Mouse (Mus musculus) hindbrain, embryonic 14.5 days (tissue): ENCODE measurements around the gene Parg. TPM values are rescaled to one million over a fixed set of nuclear protein-coding genes. Genes with fewer than 3 reads are reported as not detected.
"Not testable (repeated sequence)": the region's sequence is repeated elsewhere in the genome, so short reads cannot be mapped to it uniquely, and the experiment has no call there.

ENCODE experiments used
- ATAC-seq: fragments of 200-750 bp; cut with Nextera tagmentation; 2 replicates; pipeline ENCODE4 v1.8.0; 2017; ENCODE audit warnings: moderate number of reproducible peaks, mild to moderate bottlenecking, moderate TSS enrichment, moderate library complexity; ENCODE audit not compliant: low FRiP score
- DNase-seq: peaks from one replicate; pipeline ENCODE4 v3.0.0-alpha.2; 2015; ENCODE audit warnings: low spot score
- H3K27ac ChIP-seq: fragments of 300-500 bp; sonication (generic); 2 replicates; pipeline ENCODE4 v1.5.1; 2014; ENCODE audit warnings: mild to moderate bottlenecking, moderate library complexity
- H3K27me3 ChIP-seq: fragments of 300-500 bp; sonication (generic); 2 replicates; pipeline ENCODE4 v1.6.1; 2014; ENCODE audit warnings: mild to moderate bottlenecking, low read length, mixed read lengths; ENCODE audit not compliant: control insufficient read depth, insufficient read depth
- H3K36me3 ChIP-seq: fragments of 300-500 bp; sonication (generic); replicated peaks from 2 replicates; pipeline ENCODE4 v1.6.1; 2014; ENCODE audit not compliant: control insufficient read depth, insufficient read depth
- H3K4me1 ChIP-seq: fragments of 300-500 bp; sonication (generic); replicated peaks from 2 replicates; pipeline ENCODE4 v1.6.1; 2014; ENCODE audit warnings: antibody characterized with exemption, low read length, mixed read lengths; ENCODE audit not compliant: control insufficient read depth, insufficient read depth
- H3K4me2 ChIP-seq: fragments of 300-500 bp; sonication (generic); replicated peaks from 2 replicates; pipeline ENCODE4 v1.6.1; 2014; ENCODE audit warnings: mild to moderate bottlenecking, moderate library complexity
- H3K4me3 ChIP-seq: fragments of 300-500 bp; sonication (generic); replicated peaks from 2 replicates; pipeline ENCODE4 v1.5.1; 2014; ENCODE audit warnings: mild to moderate bottlenecking, low read length
- H3K9ac ChIP-seq: fragments of 300-500 bp; sonication (generic); 2 replicates; pipeline ENCODE4 v1.6.1; 2014
- H3K9me3 ChIP-seq: fragments of 300-500 bp; sonication (generic); 2 replicates; pipeline ENCODE4 v1.6.1; 2016; ENCODE audit warnings: low read length; ENCODE audit not compliant: control insufficient read depth
- WGBS: fragments of 180-500 bp; shearing (Covaris S2); extraction: QIAGEN DNeasy Blood & Tissue Kit; methylation state at CpG from one replicate; pipeline ENCODE4 v1.1.7; 2014; 5-methylcytosine and 5-hydroxymethylcytosine counted together
- polyA plus RNA-seq: library from polyadenylated mRNA; unstranded; fragments of >200 nt; fragmentation: Nextera tagmentation; extraction: Ambion mirVana; gene quantifications from 2 replicates; pipeline ENCODE4 v1.2.1, GENCODE M21; 2014

Parg gene
- polyA plus RNA-seq, 1 experiment from 2014 or later: 40.1 TPM

GRCm38 (mm10) chr14:32193557-32193956 lies 8.2 kb upstream of the Parg start:
- H3K9ac ChIP-seq, H3K27me3 ChIP-seq, H3K9me3 ChIP-seq, H3K27ac ChIP-seq, H3K4me1 ChIP-seq, H3K4me2 ChIP-seq, DNase-seq, ATAC-seq, H3K4me3 ChIP-seq: not testable (repeated sequence)
- WGBS: 88% methylated on average over 5 of the region's 5 CpGs
- peaks cover 64% of the 10 kb centered on the region for H3K36me3 ChIP-seq

DNA sequence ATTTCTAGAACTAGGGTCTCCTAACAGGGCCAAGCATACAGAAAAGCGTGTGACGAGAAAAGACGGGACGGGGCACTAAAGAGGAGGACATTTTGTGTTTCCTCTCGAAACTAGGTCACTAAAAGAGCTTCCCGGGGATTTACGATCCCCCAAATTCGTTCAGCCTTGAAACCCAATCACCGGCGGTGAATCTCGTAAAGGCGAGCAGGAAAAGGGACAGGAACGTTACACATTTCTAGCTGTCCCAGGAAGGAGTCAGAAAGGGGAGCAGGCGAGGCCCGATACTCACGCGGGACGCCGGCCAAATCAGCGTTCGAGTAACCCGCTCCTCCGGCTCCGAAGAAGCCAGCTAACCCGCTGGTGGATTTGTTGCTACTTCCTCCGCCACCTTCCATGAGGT lies 395 bp upstream of the Parg start:
- WGBS: under 1% methylated on average over 25 of the region's 26 CpGs
- Histone ChIP-seq H3K4me1 (peaks cover 24% of the 10 kb centered on the region), H3K4me2 (peak overlapping the region; percentile 83), H3K4me3 (peak overlapping the region; percentile 100), H3K9ac (peak overlapping the region; percentile 93), H3K9me3 (no peaks in the 10 kb centered on the region), H3K36me3 (peaks cover 30% of the 10 kb centered on the region), H3K27ac (peak overlapping the region; percentile 45; the same call in 1 of the 2 replicates), H3K27me3 (no peaks in the 10 kb centered on the region)
- DNase-seq (peak; percentile 36), ATAC-seq (peak; percentile 53)

- no peak overlapping the region for H3K9ac ChIP-seq
- H3K4me2 ChIP-seq: no peak overlapping the region
- H3K27ac ChIP-seq: no peak overlapping the region
- DNase-seq (no peak), ATAC-seq (no peak)
- no peaks in the 10 kb centered on the region for H3K9me3 ChIP-seq
- no peaks in the 10 kb centered on the region for H3K4me1 ChIP-seq
- no peak overlapping the region for H3K4me3 ChIP-seq
- peaks cover 20% of the 10 kb centered on the region for H3K36me3 ChIP-seq
- no peaks in the 10 kb centered on the region for H3K27me3 ChIP-seq
Measured at GRCm38 (mm10) chr14:32226601-32227000, 24.9 kb downstream of the Parg start.

GRCm38 (mm10) chr14:32228996-32229395 lies 27.2 kb downstream of the Parg start:
- H3K4me2 ChIP-seq: no peak overlapping the region
- peaks cover 20% of the 10 kb centered on the region for H3K36me3 ChIP-seq
- no peaks in the 10 kb centered on the region for H3K9me3 ChIP-seq
- DNase-seq (peak; percentile 87), ATAC-seq (no peak)
- H3K4me1 ChIP-seq: no peaks in the 10 kb centered on the region
- no peak overlapping the region for H3K4me3 ChIP-seq
- under 1% methylated on average over 2 of the region's 2 CpGs for WGBS
- H3K9ac ChIP-seq: no peak overlapping the region
- H3K27ac ChIP-seq: no peak overlapping the region
- no peaks in the 10 kb centered on the region for H3K27me3 ChIP-seq

GRCm38 (mm10) chr14:32242401-32242800 lies 40.7 kb downstream of the Parg start:
- WGBS: 80% methylated on average over 4 of the region's 4 CpGs
- DNase-seq: no peak
- Histone ChIP-seq H3K9ac (no peak overlapping the region), H3K27me3 (no peaks in the 10 kb centered on the region), H3K27ac (no peak overlapping the region), H3K36me3 (peaks cover 43% of the 10 kb centered on the region), H3K4me2 (no peak overlapping the region), H3K9me3 (no peaks in the 10 kb centered on the region), H3K4me1 (peaks cover 6% of the 10 kb centered on the region; the same call in 1 of the 2 replicates), H3K4me3 (no peak overlapping the region)
- no peak for ATAC-seq

- Histone ChIP-seq H3K4me1 (peaks cover 6% of the 10 kb centered on the region; the same call in 1 of the 2 replicates), H3K4me3 (no peak overlapping the region), H3K27me3 (no peaks in the 10 kb centered on the region), H3K9ac (no peak overlapping the region), H3K4me2 (no peak overlapping the region), H3K36me3 (peaks cover 28% of the 10 kb centered on the region), H3K9me3 (no peaks in the 10 kb centered on the region), H3K27ac (no peak overlapping the region)
- WGBS: 9% methylated on average over 2 of the region's 2 CpGs
- ATAC-seq (no peak), DNase-seq (peak; percentile 26)
Measured at GRCm38 (mm10) chr14:32246019-32246418, 44.3 kb downstream of the Parg start.

DNA sequence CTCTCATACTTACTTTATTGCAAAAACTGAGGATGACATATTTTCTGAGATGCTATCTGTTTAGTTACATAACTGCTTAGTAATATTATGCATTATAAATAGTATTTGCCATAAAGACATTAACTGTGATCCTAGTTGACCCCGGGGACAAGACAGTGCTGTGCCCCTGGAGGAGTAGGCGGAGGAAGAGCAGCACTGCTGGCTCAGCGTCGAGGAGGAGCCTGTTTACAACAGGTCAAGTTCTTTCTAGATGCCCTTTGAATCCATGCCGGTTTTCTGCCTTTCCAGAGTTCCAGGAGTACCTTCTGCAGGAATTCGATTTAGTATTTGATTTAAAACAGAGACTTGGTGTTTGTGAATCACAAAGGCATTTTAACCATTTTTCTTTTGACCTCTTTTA lies 47.9 kb downstream of the Parg start:
- no peak for DNase-seq
- H3K27ac ChIP-seq: no peak overlapping the region
- no peaks in the 10 kb centered on the region for H3K27me3 ChIP-seq
- no peak overlapping the region for H3K4me2 ChIP-seq
- no peaks in the 10 kb centered on the region for H3K9me3 ChIP-seq
- no peak overlapping the region for H3K4me3 ChIP-seq
- peaks cover 6% of the 10 kb centered on the region; the same call in 1 of the 2 replicates for H3K4me1 ChIP-seq
- peaks cover 30% of the 10 kb centered on the region for H3K36me3 ChIP-seq
- WGBS: 72% methylated on average over 6 of the region's 6 CpGs
- H3K9ac ChIP-seq: no peak overlapping the region
- no peak for ATAC-seq

- Histone ChIP-seq H3K9ac (no peak overlapping the region), H3K4me1 (no peaks in the 10 kb centered on the region), H3K27me3 (no peaks in the 10 kb centered on the region), H3K36me3 (peaks cover 49% of the 10 kb centered on the region), H3K4me2 (no peak overlapping the region), H3K9me3 (no peaks in the 10 kb centered on the region), H3K4me3 (no peak overlapping the region), H3K27ac (no peak overlapping the region)
- WGBS: 81% methylated on average over 6 of the region's 6 CpGs
- ATAC-seq (no peak), DNase-seq (no peak)
Measured at GRCm38 (mm10) chr14:32260830-32261229, 59.1 kb downstream of the Parg start.

GRCm38 (mm10) chr14:32261741-32262140 lies 60.0 kb downstream of the Parg start:
- DNase-seq: no peak
- Histone ChIP-seq H3K27me3 (no peaks in the 10 kb centered on the region), H3K4me2 (no peak overlapping the region), H3K4me3 (no peak overlapping the region), H3K27ac (no peak overlapping the region), H3K4me1 (no peaks in the 10 kb centered on the region), H3K36me3 (peaks cover 49% of the 10 kb centered on the region), H3K9me3 (no peaks in the 10 kb centered on the region), H3K9ac (no peak overlapping the region)
- 92% methylated on average over 2 of the region's 2 CpGs for WGBS
- ATAC-seq: no peak

- H3K9ac ChIP-seq: no peak overlapping the region
- H3K9me3 ChIP-seq: no peaks in the 10 kb centered on the region
- no peaks in the 10 kb centered on the region for H3K27me3 ChIP-seq
- no peak overlapping the region for H3K4me2 ChIP-seq
- no peak for ATAC-seq
- no peaks in the 10 kb centered on the region for H3K4me1 ChIP-seq
- peaks cover 6% of the 10 kb centered on the region; the same call in 1 of the 2 replicates for H3K36me3 ChIP-seq
- no peak overlapping the region for H3K27ac ChIP-seq
- DNase-seq: no peak
- WGBS: 58% methylated on average over 2 of the region's 2 CpGs
- no peak overlapping the region for H3K4me3 ChIP-seq
Measured at GRCm38 (mm10) chr14:32268999-32269398, 67.2 kb downstream of the Parg start.
